Mouse (Mus musculus): ENCODE results near the gene Lpp.

DNA sequence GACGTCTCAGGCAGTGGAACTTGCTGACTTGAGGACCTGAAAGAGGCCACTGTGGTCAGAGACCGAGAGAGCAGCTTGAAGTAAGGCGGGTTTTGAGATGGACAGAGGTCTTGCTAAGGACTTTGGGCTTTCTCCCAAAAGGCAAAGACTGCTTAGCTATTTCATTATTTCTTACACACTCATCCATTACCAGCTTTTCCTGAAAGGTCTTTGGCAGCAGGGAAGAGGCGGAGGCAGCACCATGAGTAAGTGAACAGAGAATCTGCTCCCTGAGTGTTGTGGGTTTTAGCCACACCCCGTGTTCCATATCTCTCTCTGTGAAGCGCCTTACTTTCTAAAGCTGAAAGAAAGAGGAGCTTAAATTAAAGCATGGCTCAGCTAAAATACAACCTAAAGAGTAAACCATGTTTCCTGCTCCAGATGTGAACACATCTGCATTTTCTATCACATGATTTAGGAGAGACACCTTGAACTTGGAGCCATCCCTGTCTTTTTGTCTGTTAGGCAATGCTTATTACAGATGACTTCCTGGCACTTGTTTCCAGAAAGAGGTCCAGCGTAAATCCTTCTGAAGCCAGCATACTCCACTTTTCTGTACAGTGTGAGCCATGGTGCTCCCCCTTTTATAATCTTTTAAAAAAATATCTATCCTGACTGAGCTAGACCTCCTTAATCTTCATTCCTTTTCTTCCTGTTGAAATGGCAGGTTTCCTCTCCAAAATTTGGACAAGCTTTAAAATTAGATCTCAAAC lies 520.5 kb downstream of the Lpp start:
- TF ChIP-seq CTCF (IDR thresholded peaks at IDR 0.05; ENCODE audit: low read depth) = no peak
- no peak for TF ChIP-seq EP300 (IDR thresholded peaks at IDR 0.05; ENCODE audit: low read depth)

All from liver, postnatal 0 days (tissue).